Mouse (Mus musculus): ENCODE data around the gene Tbl1x.
A peak's percentile ranks its signal among the peaks of the same experiment; 100 is the strongest.

The Tbl1x gene

DNA sequence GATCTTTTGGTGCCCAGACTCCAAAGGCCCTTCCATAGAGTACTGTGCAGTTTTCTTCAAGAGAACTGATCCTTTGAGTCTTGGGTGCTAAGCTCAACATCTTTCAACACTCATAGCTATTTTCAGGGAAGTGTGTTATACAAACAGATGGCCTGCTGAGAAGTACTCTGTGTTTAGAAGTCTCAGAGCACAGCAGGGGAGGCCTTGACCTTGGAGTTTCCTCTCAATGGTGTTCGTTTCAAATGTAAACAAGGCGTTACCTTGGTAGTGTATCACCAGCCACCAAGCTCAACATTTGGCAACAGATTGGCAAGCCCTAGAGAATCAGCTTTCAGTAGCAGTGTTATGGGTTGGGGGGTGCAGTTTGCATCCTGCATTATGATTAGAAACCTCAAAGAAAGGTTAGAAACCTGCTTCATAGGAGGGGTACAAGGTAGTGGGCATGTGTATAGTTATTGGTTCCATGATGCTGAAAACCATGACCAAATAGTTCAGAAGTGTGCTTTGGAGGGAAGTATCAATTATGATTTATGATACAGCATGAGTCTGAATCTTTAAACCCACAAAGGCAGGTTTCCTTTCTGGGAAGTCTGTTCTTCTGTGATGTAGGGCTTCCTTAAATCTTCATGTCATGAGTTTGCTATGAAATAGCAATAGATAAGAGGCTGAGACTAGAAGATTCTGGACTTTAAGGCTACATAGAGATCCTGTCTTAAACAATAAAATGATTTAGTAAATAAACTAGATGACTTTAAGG lies 98.3 kb downstream of the Tbl1x start:
- no peak for DNase-seq

DNA sequence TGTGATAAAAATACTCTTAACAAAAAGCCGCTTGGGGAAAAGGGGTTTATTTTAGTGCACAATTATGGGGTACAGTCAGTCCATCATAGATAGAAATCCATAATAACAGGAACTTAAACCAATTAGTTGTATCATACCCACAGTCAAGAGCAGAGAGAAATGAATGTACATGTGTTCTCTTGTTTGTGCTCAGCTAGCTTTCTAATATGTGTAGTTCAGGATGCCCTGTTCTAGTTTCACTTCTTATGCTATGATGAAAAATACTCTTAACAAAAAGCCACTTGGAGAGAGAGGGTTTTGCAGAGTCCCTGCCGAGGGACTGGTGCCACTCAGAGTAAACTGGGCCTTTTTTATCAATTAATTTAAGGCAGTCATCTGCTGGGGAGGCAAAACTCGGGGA lies 101.1 kb downstream of the Tbl1x start:
- no peak for DNase-seq

DNA sequence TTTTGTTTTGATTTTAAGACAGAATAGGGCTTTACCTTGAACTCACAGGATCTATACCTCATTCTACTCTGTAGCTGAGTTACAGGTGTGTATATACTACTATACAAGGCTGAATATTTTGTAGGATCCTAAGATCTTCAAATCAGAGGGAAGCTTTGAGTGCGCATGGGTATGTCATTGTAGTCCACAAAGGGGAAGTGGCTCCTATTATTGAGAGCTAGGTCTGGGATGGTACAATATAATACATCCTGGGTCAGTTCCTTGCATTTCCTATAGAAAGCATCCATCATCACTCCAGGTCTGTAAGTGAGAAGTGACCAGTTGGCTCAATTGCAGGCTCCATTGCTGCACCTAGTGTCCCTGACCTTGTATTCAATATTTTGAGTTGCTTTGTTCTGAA lies 102.2 kb downstream of the Tbl1x start:
- no peak for DNase-seq

DNA sequence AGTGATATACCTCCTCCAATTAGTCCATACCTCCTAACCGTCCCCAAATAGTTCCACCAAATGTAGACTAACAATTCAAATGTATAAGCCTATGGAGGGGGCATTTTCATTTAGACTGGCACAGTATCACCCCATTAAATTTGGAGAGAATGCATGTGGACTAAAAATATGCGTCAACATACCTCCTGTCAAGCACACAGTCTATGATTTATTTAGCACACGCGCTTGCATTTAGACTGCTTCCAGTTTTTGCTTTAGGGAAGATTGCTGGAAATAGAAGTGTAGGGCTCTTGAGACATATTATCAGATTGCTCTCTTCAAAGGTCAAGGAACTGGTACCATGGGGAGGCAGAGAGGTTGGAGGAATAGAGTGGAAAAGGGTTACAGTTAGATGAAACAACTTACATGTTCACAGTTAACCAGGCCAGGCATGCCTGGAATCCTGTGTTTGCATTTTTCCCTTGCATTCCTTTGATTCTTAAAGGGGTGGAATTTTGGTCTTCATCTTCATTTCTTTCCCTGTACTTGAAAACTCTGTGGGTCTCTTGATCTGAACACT lies 105.0 kb downstream of the Tbl1x start:
- no peak for DNase-seq

DNA sequence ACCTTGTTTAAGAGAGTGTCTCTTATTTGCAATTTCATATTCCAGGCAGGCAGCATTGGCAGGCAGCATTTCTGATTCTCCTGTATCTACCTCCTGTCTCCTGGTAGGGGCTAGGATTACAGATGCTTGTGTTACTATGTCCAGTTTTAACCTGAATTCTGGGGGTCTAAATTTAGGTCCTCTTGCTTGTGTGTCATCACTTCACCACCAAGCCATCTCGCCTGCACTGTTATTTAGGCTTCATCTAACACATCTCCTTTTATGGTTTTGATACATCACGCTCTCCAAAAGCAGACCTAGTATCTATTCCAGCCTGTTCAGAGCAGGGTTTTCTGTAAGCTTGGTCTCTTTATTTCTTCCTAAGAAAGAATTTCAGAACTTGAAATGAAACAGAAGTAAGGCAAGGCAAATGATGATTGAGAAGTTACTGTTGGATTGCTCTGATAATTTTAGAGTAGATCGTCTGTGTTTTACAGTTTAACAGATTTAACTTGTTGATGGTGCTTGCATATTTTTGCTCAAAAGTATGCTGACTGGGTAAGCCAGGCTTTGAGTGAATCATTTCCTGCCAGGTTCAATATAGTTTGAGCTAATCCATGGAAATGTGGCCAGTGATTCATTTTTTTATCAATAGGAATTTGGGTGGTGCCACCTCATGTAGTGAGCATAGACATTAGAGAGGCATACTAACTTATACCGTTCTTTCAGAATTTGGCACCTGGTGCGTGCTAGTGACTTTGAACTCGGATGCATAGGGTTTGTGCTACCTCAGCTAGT lies 106.7 kb downstream of the Tbl1x start:
- no peak for DNase-seq

DNA sequence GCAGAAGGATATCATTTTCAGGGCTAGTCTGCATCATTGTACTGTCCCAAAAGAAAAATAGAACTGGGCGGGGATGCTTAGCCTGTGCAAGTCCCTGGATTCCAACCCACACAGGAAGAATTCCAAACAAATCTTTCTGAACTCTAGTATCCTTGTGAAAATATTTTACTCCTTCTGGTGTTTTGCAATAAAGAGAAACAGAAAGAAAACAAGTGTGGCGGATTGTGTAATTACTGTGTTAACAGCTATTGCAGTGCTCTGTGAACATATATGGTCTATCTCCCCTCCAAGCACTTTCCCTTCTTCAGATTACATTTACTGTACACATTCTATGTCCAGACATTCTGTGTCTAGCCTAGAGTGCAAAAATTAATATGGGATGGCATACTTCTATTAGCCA lies 119.6 kb downstream of the Tbl1x start:
- DNase-seq, result no peak

DNA sequence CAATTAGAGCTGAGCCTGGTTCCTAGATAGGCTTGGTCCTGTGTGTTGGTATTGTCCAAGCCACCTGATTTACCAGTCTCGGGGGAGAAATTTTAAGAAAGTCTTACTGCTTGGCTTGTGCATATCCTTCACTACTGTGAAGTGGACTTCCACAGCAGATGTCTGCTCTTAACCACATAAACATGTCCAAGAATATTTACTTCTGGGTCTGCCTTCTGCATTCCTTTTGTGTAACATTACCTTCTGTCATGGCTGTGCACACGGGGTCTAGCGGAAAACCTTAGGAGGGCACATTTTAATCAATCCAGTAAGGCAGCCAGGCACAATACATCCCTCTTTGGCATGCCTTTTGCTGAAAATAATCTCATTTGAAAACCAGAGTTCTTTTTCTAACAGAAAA lies 125.7 kb downstream of the Tbl1x start:
- no peak for DNase-seq

DNA sequence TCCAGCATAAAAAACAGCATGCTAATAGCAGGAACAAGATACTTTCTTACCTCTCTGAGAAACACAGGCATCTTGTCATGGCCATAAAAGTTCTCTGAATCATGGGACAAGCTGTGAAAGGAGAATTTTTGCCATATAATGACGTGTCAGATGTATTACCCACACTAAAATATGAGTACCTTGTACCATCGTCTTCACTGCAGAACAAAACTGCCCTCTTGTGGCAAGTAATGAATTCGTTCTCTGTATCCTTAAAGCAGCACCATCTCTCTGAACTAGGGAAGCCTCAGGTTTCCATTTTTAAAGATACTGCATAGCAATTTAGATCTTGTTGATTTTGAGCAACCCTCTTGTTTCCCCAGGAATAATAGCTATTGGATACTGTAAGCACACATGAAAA lies 127.3 kb downstream of the Tbl1x start:
- peak; percentile 38 to 65 for DNase-seq

DNA sequence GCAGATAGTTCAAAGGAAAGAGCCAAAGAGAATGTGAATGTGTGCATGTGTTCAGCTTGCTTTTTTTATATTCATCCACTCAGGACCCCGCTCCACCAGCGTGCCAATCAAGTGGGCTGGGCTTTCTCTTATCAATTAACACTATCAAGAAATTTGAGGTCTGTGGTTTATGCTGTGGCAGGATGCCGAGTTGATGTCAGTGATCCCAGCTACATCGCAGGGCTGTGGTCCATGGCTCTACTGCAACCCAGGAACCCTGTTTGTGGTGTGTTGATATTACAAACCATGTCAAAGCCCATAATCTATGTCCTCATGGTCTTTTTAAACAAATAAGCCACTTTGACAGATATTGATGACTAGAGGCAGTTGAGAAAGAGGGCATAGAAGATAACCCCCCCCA lies 129.5 kb downstream of the Tbl1x start:
- DNase-seq, result no peak

DNA sequence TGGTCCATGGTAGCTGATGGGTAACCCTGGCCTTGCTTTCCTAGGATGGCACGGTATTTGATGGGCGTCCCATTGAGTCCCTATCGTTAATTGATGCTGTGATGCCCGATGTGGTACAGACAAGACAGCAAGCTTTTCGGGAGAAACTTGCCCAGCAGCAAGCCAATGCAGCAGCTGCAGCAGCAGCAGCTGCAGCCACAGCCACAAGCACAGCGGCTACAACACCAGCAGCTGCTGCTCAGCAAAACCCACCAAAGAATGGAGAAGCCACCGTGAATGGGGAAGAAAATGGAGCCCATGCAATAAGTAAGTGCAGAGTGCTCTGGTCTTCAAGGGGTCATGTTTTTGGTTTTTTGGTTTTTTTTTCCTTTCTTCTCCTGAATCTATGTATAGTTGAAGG lies 135.4 kb downstream of the Tbl1x start:
- DNase-seq, result no peak

DNA sequence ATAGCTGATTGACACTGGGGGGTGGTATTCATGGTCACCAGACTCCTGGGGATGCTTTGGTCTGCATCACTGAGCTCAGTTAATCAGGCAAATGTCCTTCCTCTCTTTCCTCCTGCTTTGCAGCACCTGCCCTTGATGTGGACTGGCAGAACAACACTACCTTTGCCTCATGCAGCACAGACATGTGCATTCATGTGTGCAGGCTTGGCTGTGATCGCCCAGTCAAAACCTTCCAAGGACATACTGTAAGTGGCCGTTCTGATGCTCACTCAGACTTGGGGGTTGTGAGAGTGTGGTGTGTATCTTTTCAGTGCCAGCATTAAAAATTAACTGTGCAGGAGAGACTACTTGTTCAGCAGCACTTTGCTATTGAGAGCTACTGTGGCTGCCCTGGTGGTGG lies 139.4 kb downstream of the Tbl1x start:
- DNase-seq, result peak; percentile 49 to 56

DNA sequence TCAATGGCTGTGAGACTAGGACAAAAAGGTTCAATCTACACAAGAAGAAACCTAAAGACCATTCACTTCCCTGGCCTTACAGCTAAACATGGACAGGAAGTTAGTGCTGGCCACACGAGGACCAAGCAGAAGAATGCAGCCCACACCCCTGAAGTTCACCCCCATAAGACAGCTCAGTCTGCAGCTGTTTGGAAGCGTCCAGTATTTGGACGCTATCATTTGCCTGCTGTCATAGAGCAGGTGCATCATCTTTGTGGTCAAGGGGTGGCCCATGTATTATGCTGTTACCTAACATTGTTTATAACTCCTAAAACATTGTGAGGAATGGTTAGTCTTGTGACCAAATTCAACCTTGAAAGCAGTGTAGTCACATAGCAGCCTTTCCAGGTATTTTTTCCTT lies 151.2 kb downstream of the Tbl1x start:
- DNase-seq, result no peak

DNA sequence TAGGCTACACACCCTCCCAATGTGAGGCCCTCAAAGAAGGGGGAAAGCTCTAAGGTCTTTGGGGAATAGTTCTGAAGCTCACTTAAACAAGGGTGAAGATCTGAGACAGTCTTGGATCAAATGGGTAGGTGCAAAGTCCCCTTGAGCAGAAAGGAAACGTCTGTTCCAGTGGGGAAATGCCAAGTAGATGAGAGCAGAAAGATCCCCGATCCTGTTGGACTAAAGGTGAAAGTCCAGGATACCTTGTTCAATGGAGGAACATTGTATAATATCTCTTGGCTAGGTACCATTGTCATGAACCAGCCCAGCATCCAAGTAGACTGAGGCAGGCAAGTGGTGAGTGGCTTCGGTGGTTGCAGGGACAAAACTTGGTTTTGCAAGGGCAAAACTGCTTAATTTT lies 152.5 kb downstream of the Tbl1x start:
- DNase-seq, result peak in 1 of 2 experiments; percentile 2

DNA sequence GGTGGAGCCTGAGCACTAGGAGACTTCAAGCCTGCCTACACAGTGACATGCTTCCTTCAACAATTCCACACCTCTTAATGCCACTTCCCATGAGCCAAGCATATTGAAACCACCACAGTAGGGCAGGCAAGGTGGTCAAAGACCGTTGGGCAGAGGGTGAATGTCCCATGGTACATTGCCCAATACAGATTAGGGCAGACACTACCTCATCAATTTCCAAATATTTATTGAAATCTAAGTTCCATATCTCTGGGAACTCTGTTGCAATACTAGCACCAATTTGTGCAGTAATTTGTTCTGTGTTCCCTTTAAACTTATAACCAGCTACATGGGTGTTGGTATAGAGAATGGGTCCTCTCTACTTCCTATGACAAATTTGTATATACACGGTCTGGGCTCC lies 154.2 kb downstream of the Tbl1x start:
- DNase-seq, result no peak

DNA sequence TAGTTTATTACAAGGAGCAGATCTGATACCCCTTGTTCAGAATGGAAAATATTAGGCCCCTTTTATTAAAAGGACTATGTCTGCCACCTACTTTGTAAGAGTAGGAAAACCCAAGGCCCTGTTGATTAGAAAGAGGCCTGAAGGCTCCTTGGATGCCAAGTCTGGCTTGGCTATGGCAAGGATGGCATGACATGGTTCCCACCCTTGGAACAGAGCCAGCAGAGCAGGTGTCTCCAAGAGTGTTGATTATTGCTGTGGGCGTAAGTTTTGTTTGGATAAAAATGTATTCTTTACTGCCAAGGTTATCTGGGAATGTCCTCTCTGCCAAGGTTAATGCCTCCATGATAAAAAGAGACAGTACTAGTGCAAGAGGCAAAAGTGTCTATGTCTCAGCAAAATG lies 156.1 kb downstream of the Tbl1x start:
- no peak for DNase-seq

DNA sequence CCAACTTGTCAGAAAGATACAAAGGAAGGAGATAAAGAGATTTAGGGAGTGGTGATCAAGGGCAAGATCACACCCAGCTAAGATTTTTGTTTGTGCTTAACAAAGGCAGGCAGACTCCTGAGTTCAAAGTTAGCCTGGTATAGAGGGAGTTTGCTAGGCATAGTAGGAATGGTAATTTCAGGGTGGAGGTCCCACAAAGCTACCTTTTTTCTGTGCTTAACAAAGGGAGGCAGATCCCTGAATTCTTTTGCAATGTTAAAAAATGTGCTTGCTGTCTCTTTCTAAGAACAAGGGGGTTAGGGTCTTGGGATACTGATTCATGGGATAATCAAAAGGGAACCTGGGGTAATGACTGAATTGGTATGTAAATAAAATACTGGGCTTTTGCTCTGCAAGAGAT lies 156.6 kb downstream of the Tbl1x start:
- DNase-seq, result no peak

DNA sequence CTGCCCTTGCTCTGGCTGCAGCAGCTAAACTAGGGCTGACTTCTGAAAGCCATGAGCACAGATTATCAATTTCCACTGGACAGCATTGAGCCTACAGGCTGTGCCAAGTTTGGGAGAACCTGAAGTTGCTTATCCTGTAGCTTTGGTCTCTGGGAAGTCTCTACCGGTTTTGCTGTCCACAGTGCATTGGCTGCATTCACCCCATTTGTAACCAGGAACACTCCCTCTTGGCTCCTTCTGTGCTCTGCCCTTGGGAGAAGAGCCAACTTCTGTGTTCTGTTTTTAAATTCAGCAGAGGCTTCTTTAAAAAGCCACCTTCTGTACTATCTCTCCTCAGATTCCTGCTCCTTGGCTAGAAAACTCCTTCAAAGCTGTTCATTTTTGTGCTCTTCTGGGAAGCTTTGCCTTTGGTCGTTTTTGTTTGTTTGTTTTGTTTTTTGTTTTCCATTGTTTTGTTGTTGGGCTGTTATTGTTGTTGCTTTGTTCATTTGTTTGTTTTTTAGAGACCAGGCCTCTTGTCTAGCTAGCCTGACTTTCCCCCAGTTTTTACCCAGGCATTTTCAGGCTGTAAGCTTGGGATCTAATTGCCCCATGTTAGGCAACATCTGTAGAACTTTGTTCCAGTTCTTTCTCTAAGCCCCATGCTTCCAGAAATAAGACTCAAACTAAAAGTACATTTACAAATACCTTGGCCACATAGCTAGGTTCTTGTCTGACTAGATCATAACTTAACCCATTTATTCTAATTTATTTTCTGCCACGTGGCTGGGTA lies 159.2 kb downstream of the Tbl1x start:
- peak in 1 of 2 experiments; percentile 3 for DNase-seq

All from kidney, postnatal 36 days (tissue).